Mouse (Mus musculus): ENCODE data around the gene Mrps15. TPM values are rescaled to one million over a fixed set of nuclear protein-coding genes. Genes with fewer than 3 reads are reported as not detected.

Gene Mrps15
- polyA plus RNA-seq, 1 experiment from 2014 or later: 115 TPM

- H3K9me3 ChIP-seq (ENCODE audit: control insufficient read depth, low read length): no peaks in the 10 kb centered on the region
- H3K27ac ChIP-seq (ENCODE audit: low read length): peak overlapping the region; percentile 46
- H3K36me3 ChIP-seq (ENCODE audit: control insufficient read depth, insufficient read depth): no peaks in the 10 kb centered on the region
- H3K4me3 ChIP-seq (replicated peaks; ENCODE audit: low read length): no peak overlapping the region
- peaks cover 9% of the 10 kb centered on the region; the same call in 1 of the 2 replicates for H3K4me1 ChIP-seq (replicated peaks; ENCODE audit: control insufficient read depth, insufficient read depth, low read length)
- whole genome bisulfite sequencing: 45% methylated on average over 15 of the region's 15 CpGs
- no peaks in the 10 kb centered on the region for H3K27me3 ChIP-seq (replicated peaks; ENCODE audit: control insufficient read depth, insufficient read depth, low read length)
- no peak overlapping the region for H3K9ac ChIP-seq (replicated peaks; ENCODE audit: low read depth, low read length)
- ATAC-seq: peak; percentile 65
- H3K4me2 ChIP-seq (ENCODE audit: low read length): no peak overlapping the region
Measured at GRCm38 (mm10) chr4:126067401-126068077, 20.8 kb downstream of the Mrps15 start.

GRCm38 (mm10) chr4:126068842-126069241 is 22.1 kb downstream of the Mrps15 start:
- Histone ChIP-seq H3K27ac (ENCODE audit: low read length) (no peak overlapping the region), H3K4me2 (ENCODE audit: low read length) (no peak overlapping the region), H3K4me3 (replicated peaks; ENCODE audit: low read length) (no peak overlapping the region), H3K27me3 (replicated peaks; ENCODE audit: control insufficient read depth, insufficient read depth, low read length) (no peaks in the 10 kb centered on the region), H3K36me3 (ENCODE audit: control insufficient read depth, insufficient read depth) (no peaks in the 10 kb centered on the region), H3K4me1 (replicated peaks; ENCODE audit: control insufficient read depth, insufficient read depth, low read length) (peaks cover 9% of the 10 kb centered on the region; the same call in 1 of the 2 replicates), H3K9me3 (ENCODE audit: control insufficient read depth, low read length) (no peaks in the 10 kb centered on the region), H3K9ac (replicated peaks; ENCODE audit: low read depth, low read length) (no peak overlapping the region)
- no peak for ATAC-seq
- 88% methylated on average over 6 of the region's 6 CpGs for WGBS

GRCm38 (mm10) chr4:126077833-126078232 is 31.1 kb downstream of the Mrps15 start:
- Histone ChIP-seq H3K9me3 (ENCODE audit: control insufficient read depth, low read length) (no peaks in the 10 kb centered on the region), H3K36me3 (ENCODE audit: control insufficient read depth, insufficient read depth) (no peaks in the 10 kb centered on the region), H3K4me3 (replicated peaks; ENCODE audit: low read length) (no peak overlapping the region), H3K4me1 (replicated peaks; ENCODE audit: control insufficient read depth, insufficient read depth, low read length) (no peaks in the 10 kb centered on the region), H3K27ac (ENCODE audit: low read length) (no peak overlapping the region), H3K27me3 (replicated peaks; ENCODE audit: control insufficient read depth, insufficient read depth, low read length) (no peaks in the 10 kb centered on the region), H3K9ac (replicated peaks; ENCODE audit: low read depth, low read length) (no peak overlapping the region), H3K4me2 (ENCODE audit: low read length) (no peak overlapping the region)
- WGBS: 79% methylated on average over 6 of the region's 6 CpGs
- ATAC-seq: no peak

GRCm38 (mm10) chr4:126079266-126079665 is 32.5 kb downstream of the Mrps15 start:
- ATAC-seq: no peak
- WGBS: 82% methylated on average over 4 of the region's 4 CpGs
- Histone ChIP-seq H3K27me3 (replicated peaks; ENCODE audit: control insufficient read depth, insufficient read depth, low read length) (no peaks in the 10 kb centered on the region), H3K36me3 (ENCODE audit: control insufficient read depth, insufficient read depth) (no peaks in the 10 kb centered on the region), H3K4me2 (ENCODE audit: low read length) (no peak overlapping the region), H3K4me1 (replicated peaks; ENCODE audit: control insufficient read depth, insufficient read depth, low read length) (no peaks in the 10 kb centered on the region), H3K27ac (ENCODE audit: low read length) (no peak overlapping the region), H3K4me3 (replicated peaks; ENCODE audit: low read length) (no peak overlapping the region), H3K9ac (replicated peaks; ENCODE audit: low read depth, low read length) (no peak overlapping the region), H3K9me3 (ENCODE audit: control insufficient read depth, low read length) (no peaks in the 10 kb centered on the region)

GRCm38 (mm10) chr4:126081601-126082000 is 34.9 kb downstream of the Mrps15 start:
- no peak overlapping the region for H3K9ac ChIP-seq (replicated peaks; ENCODE audit: low read depth, low read length)
- H3K9me3 ChIP-seq (ENCODE audit: control insufficient read depth, low read length): no peaks in the 10 kb centered on the region
- H3K36me3 ChIP-seq (ENCODE audit: control insufficient read depth, insufficient read depth): no peaks in the 10 kb centered on the region
- no peaks in the 10 kb centered on the region for H3K27me3 ChIP-seq (replicated peaks; ENCODE audit: control insufficient read depth, insufficient read depth, low read length)
- 97% methylated on average over 1 of the region's 1 CpGs for WGBS
- no peak for ATAC-seq
- H3K4me3 ChIP-seq (replicated peaks; ENCODE audit: low read length): no peak overlapping the region
- H3K4me2 ChIP-seq (ENCODE audit: low read length): no peak overlapping the region
- H3K27ac ChIP-seq (ENCODE audit: low read length): no peak overlapping the region
- H3K4me1 ChIP-seq (replicated peaks; ENCODE audit: control insufficient read depth, insufficient read depth, low read length): no peaks in the 10 kb centered on the region

GRCm38 (mm10) chr4:126083021-126083420 is 36.3 kb downstream of the Mrps15 start:
- no peaks in the 10 kb centered on the region for H3K9me3 ChIP-seq (ENCODE audit: control insufficient read depth, low read length)
- WGBS: 93% methylated on average over 9 of the region's 9 CpGs
- H3K4me3 ChIP-seq (replicated peaks; ENCODE audit: low read length): no peak overlapping the region
- H3K4me1 ChIP-seq (replicated peaks; ENCODE audit: control insufficient read depth, insufficient read depth, low read length): no peaks in the 10 kb centered on the region
- ATAC-seq: no peak
- no peak overlapping the region for H3K27ac ChIP-seq (ENCODE audit: low read length)
- H3K4me2 ChIP-seq (ENCODE audit: low read length): no peak overlapping the region
- no peaks in the 10 kb centered on the region for H3K36me3 ChIP-seq (ENCODE audit: control insufficient read depth, insufficient read depth)
- no peak overlapping the region for H3K9ac ChIP-seq (replicated peaks; ENCODE audit: low read depth, low read length)
- H3K27me3 ChIP-seq (replicated peaks; ENCODE audit: control insufficient read depth, insufficient read depth, low read length): no peaks in the 10 kb centered on the region

GRCm38 (mm10) chr4:126084382-126084781 is 37.7 kb downstream of the Mrps15 start:
- no peaks in the 10 kb centered on the region for H3K27me3 ChIP-seq (replicated peaks; ENCODE audit: control insufficient read depth, insufficient read depth, low read length)
- WGBS: 75% methylated on average over 8 of the region's 8 CpGs
- no peaks in the 10 kb centered on the region for H3K9me3 ChIP-seq (ENCODE audit: control insufficient read depth, low read length)
- H3K36me3 ChIP-seq (ENCODE audit: control insufficient read depth, insufficient read depth): no peaks in the 10 kb centered on the region
- H3K4me1 ChIP-seq (replicated peaks; ENCODE audit: control insufficient read depth, insufficient read depth, low read length): no peaks in the 10 kb centered on the region
- no peak overlapping the region for H3K27ac ChIP-seq (ENCODE audit: low read length)
- H3K9ac ChIP-seq (replicated peaks; ENCODE audit: low read depth, low read length): no peak overlapping the region
- no peak overlapping the region for H3K4me2 ChIP-seq (ENCODE audit: low read length)
- ATAC-seq: no peak
- no peak overlapping the region for H3K4me3 ChIP-seq (replicated peaks; ENCODE audit: low read length)

- Histone ChIP-seq H3K36me3 (ENCODE audit: control insufficient read depth, insufficient read depth) (no peaks in the 10 kb centered on the region), H3K9me3 (ENCODE audit: control insufficient read depth, low read length) (no peaks in the 10 kb centered on the region), H3K9ac (replicated peaks; ENCODE audit: low read depth, low read length) (no peak overlapping the region), H3K27me3 (replicated peaks; ENCODE audit: control insufficient read depth, insufficient read depth, low read length) (no peaks in the 10 kb centered on the region), H3K27ac (ENCODE audit: low read length) (no peak overlapping the region), H3K4me3 (replicated peaks; ENCODE audit: low read length) (no peak overlapping the region), H3K4me2 (ENCODE audit: low read length) (no peak overlapping the region), H3K4me1 (replicated peaks; ENCODE audit: control insufficient read depth, insufficient read depth, low read length) (no peaks in the 10 kb centered on the region)
- WGBS: 28% methylated on average over 7 of the region's 7 CpGs
- peak; percentile 68; the same call in 1 of the 2 replicates for ATAC-seq
Measured at GRCm38 (mm10) chr4:126085996-126086576, 39.4 kb downstream of the Mrps15 start.

GRCm38 (mm10) chr4:126090101-126090847 is 43.5 kb downstream of the Mrps15 start:
- no peaks in the 10 kb centered on the region for H3K9me3 ChIP-seq (ENCODE audit: control insufficient read depth, low read length)
- no peaks in the 10 kb centered on the region for H3K4me1 ChIP-seq (replicated peaks; ENCODE audit: control insufficient read depth, insufficient read depth, low read length)
- no peak for ATAC-seq
- H3K27me3 ChIP-seq (replicated peaks; ENCODE audit: control insufficient read depth, insufficient read depth, low read length): no peaks in the 10 kb centered on the region
- no peak overlapping the region for H3K9ac ChIP-seq (replicated peaks; ENCODE audit: low read depth, low read length)
- no peak overlapping the region for H3K4me2 ChIP-seq (ENCODE audit: low read length)
- no peak overlapping the region for H3K4me3 ChIP-seq (replicated peaks; ENCODE audit: low read length)
- no peaks in the 10 kb centered on the region for H3K36me3 ChIP-seq (ENCODE audit: control insufficient read depth, insufficient read depth)
- 84% methylated on average over 7 of the region's 7 CpGs for WGBS
- no peak overlapping the region for H3K27ac ChIP-seq (ENCODE audit: low read length)
